Mouse (Mus musculus) frontal cortex, postnatal 10 days (tissue): ENCODE measurements at regions not wholly inside any gene's neighbourhood (a gene's known extent, or its start where the extent isn't known, plus 50 kb on each side); places are given as distances from the start of the nearest gene placed in this dataset.

Experiments
- DNase-seq, 2 experiments: peaks; one replicate each; pipeline ENCODE4 v3.0.0; 2022; ENCODE audit warnings: low spot score in 2 of 2, mixed read lengths in 1 of 2

DNA sequence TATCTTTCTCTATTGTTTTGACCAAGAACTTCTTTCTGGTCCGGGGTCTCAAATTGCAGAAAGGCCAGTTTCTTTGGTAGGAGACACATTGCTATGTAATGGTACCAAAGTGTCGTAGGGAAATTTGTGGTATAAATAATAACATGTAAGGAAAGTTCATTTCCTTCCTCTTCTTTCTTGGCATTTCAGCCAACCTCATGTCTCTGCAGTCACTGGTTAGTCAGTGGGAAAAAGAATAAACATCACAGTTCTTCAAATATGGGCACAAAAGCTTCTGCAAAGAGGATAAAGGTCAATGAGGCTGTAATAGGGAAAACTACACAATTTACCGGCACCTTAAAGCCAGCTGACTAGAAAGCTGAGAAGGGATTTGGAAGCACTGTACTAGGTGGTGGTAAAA is 68.5 kb upstream of the Rgs1 start:
- no peak for DNase-seq

DNA sequence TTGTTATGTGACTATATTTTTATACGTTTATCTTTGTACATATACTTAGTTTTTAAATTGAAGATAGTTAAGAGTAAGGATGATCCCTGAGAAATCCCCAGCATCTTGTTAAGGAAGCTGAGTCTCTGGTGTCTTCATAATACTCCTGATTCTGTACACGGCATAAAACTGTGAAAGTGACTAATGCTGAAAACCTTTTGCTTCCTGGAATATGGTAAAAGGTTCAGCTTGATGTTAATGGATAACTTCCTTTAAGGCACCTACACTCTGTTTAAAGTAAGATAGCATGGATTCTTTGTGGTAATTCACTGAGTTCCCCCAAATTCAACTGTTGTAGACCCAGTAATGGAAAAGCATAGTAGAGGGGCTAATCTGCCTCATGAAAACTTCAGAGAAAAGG is 67.2 kb upstream of the Rgs1 start:
- no peak for DNase-seq

DNA sequence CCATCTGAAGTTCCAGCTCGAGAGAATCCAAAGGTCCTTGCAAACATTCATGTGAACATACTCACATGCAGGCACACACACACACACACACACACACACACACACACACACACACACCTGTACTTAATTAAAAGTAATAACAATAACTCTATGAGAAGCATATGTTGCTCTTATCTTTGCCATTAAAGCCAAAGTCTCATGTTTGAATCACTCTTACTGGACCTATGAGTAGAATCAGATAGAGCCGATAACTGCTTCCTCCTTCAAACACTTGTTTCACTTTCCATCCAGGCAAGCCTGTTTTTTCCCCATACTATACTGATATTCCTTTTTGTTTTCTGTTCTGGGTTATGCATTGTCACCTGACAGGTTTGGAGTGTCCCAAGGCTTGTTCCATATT is 65.3 kb upstream of the Rgs1 start:
- DNase-seq, result no peak

DNA sequence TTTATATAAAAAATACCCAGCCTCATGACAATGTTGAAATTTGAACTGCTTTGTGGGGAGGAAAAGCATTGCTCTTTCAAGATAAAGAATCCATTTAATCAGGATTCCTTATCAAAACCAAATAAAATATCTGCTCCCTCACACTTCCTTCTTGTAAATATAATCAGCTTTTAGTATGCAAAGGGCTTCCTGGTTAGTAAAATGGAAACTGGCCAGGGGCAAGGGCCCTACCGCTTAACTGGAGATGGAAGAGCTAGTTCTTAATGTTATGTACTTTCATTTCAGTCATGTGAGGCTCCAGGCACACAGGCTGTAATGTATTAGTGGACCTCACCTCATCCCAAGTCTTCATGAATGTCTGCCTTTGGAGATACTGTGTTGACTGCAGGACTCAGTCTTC is 64.3 kb upstream of the Rgs1 start:
- no peak for DNase-seq

DNA sequence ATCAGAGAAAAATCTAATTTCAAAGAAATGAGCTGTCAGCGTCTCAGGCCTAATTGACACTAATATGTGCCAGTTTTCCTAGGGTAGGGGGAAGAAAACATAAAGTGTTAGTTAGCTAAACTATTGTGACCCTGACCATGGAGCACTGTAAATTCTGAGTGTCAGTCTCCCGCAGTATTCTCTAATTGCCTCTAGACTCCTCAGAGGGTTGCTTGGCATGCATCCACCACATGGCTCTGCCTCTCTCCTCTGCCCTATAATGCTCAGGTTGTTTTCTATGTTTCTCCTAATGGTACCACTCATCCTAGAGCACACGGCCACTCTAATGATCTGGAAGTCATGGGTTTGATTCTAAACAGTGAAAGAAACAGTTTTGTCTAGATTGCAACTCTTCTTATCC is 60.9 kb upstream of the Rgs1 start:
- DNase-seq, result no peak

DNA sequence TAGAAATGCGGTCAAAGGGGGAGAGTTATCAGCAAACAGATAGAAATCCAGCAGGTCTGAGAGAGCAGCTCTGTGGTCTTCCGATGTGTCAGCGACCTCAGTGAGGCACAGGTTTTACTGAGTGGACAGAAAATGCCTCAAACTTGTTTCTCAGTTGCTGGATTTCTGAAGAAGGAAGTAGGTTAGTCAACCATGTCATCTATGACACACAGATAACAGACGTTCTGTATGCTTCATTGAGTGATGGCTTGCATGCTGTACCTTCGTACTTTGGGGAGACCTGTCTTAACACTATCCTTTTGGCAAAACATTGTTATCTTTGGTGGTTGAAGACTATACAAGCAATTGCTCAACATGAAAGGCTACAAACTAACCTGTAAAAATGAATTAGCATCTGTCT is 59.3 kb upstream of the Rgs1 start:
- no peak for DNase-seq

DNA sequence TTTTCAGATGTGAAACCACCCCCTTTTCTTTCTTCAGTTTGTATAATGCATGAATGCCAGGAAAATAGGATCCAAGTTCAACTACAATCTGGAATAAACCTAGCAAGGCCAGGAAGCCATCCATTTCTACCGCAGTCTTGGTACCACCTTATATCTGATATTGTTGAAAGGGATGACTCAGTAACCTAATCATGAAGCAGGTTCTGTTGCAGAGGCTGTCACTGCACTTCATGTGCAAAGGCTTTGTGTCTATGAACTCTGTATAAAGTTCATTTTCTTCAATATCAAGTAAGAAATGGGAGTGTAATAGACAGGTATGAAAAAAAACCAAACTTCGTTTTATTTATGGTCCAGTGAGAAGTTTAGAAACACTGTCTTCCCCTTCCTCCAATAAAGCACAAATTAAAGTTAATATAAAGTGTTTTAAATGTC is 58.8 kb upstream of the Rgs1 start:
- no peak for DNase-seq

DNA sequence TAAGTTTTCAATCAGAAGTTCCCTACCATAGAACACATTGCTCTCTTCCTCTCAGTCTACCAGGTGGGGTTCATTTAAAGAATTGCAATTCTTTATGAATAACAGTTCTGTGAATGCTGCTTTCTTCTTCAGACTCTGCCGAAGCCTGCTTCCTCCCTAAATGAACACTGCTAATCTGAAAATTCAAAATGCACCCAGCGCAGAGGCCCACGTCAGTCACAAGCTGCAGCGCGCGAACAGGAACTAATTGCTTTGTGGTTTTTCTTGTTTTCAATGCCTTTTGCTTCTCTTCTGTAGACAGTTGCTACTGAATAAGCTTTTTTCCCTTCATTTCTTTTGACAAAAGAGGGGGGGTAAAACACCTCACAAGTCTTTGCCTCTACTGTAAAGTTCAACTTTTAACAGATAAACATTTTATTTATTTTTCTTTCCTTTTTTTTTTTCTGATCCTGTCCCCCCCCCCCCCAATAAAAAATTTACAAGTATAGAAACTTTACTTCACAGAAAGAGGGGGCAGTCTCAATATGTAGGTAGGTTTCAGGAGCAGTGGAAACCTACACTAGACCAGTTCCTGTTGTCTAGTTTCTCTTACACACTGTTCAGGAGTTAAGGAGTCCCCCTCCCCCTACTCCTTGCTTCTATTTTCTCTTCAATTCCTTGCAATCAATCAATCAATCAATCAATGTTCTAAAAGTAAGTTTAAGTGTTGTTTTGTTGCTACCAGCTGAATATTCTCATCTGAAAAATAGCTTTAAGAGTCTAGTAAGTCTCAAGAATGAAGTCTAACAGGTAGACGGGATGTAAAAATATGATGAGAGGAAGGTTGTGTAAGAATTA is 58.2 kb upstream of the Rgs1 start:
- no peak for DNase-seq

DNA sequence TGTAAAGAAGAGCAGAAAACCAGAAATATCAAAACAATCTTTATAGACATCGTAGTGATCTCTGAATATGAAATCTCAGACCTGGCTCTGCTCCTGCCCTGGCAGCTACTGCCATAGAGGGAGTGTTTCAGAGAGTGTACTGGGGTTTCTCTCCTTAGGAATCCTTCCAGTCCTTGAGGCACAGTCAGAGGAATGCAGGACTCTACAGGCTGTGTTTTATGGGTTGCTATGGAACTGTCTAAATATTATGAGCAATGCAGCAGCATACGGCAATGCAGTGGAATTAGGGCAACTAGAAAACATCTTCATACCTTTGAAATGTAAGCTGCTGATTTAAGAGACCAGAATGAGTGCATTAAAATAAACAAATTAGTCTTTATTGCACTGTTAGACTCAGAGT is 57.2 kb upstream of the Rgs1 start:
- no peak for DNase-seq

DNA sequence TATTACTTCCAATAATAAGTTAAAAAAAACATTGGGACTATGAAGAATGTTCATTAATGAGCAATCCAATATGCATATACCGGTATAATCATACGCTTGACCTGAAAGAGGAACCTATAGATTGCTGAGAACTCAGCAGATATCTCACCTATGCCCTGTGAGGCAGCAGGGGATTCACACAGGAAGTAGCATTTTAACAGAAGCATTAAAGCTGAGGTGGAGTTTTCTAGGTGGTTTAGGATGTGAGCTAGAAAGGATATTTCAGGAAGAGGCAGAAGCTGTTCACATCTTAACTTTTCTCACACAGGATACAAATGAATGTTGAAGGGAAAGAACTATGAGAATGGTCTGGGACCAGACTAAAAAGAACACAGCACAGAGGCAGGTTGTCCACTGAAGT is 51.6 kb upstream of the Rgs1 start:
- no peak for DNase-seq
